In the genomic region with DNA sequence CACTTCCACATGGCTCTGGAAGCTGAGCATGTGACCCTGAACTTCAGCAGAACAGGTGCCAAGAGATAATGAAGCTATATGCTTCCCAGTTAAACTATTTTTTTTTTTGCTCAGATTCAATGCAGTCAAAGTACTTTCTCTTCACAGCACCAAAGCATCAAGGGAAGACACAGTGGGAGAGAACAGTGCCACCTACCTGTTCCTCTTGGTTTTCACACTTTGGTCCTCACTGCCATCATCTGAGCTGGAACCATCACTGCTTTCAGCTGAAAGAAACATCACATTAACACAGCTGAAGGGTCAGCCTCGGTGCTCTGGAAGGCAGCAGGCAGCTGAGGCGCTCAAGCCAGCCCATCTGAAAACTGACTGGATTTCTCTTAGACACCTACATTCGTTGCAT, we compare ENCODE assay signal across 12 mouse cellular contexts.
DNase-seq lines count a peak whose midpoint lies in the region; ATAC-seq and TF ChIP-seq lines count a peak whose summit lies in the region.
"Had no signal": no experiment of that assay in that cellular context is flagged by ENCODE, and none has a peak within 500 bp of the region (broad histone marks: within the 10 kb centered on the region; RNA-seq: fewer than 3 reads in every experiment).

No protein-coding gene starts in this region.

- no peak overlapping the region for H3K4me3 ChIP-seq in forebrain, postnatal 0 days (ENCODE audit: low read depth, low read length)
- no peak overlapping the region for H3K4me3 ChIP-seq in forebrain, embryonic 16.5 days (replicated peaks; ENCODE audit: low read length)
- no peak overlapping the region for H3K4me3 ChIP-seq in liver, embryonic 14.5 days (ENCODE audit: insufficient read depth in 1 of 2, low read depth in 2 of 2, low read length in 2 of 2)
- H3K4me3 ChIP-seq: forebrain, embryonic 12.5 days had no signal

- H3K27ac ChIP-seq in forebrain, postnatal 0 days (ENCODE audit: low read depth, low read length) = no peak overlapping the region
- no peak overlapping the region for H3K27ac ChIP-seq in forebrain, embryonic 16.5 days (ENCODE audit: low read length)
- H3K27ac ChIP-seq in liver, embryonic 14.5 days = no peak overlapping the region
- H3K27ac ChIP-seq: forebrain, embryonic 12.5 days had no signal

- H3K4me2 ChIP-seq in forebrain, postnatal 0 days (ENCODE audit: low read depth) = no peak overlapping the region
- no peak overlapping the region for H3K4me2 ChIP-seq in forebrain, embryonic 16.5 days (ENCODE audit: low read length)
- no peak overlapping the region for H3K4me2 ChIP-seq in liver, embryonic 14.5 days (ENCODE audit: low read depth)
- H3K4me2 ChIP-seq: forebrain, embryonic 12.5 days had no signal

- no peak for TF ChIP-seq EP300 in liver, embryonic 14.5 days (IDR thresholded peaks at IDR 0.05; ENCODE audit: low read depth)

- no peaks in the 10 kb centered on the region for H3K27me3 ChIP-seq in forebrain, postnatal 0 days (ENCODE audit: insufficient read depth, low read length)
- H3K27me3 ChIP-seq in forebrain, embryonic 16.5 days (replicated peaks; ENCODE audit: control insufficient read depth, insufficient read depth, low read length) = no peaks in the 10 kb centered on the region
- no peaks in the 10 kb centered on the region for H3K27me3 ChIP-seq in liver, embryonic 14.5 days (ENCODE audit: control insufficient read depth, insufficient read depth, low read length)
- H3K27me3 ChIP-seq: forebrain, embryonic 12.5 days had no signal

- 74% methylated on average over 3 of the region's 3 CpGs for WGBS in forebrain, postnatal 0 days
- WGBS in forebrain, embryonic 16.5 days = 74% methylated on average over 3 of the region's 3 CpGs
- WGBS in liver, embryonic 14.5 days (ENCODE audit: insufficient replicate concordance) = 56% methylated on average over 3 of the region's 3 CpGs

- H3K4me1 ChIP-seq in forebrain, postnatal 0 days (ENCODE audit: insufficient read depth) = no peaks in the 10 kb centered on the region
- 0 out of 2 replicates have a peak, but pooled peaks cover 2% of the 10 kb centered on the region for H3K4me1 ChIP-seq in forebrain, embryonic 16.5 days (replicated peaks; ENCODE audit: control insufficient read depth, insufficient read depth, low read length)
- no peaks in the 10 kb centered on the region for H3K4me1 ChIP-seq in liver, embryonic 14.5 days (replicated peaks; ENCODE audit: control insufficient read depth in 2 of 2, insufficient read depth in 2 of 2, low read length in 1 of 2)
- H3K4me1 ChIP-seq: forebrain, embryonic 12.5 days had no signal

- peak; percentile 70 for TF ChIP-seq CTCF in forebrain, postnatal 0 days (IDR thresholded peaks at IDR 0.05; ENCODE audit: low read depth)
- peak; percentile 29; the same call in 1 of the 2 replicates for TF ChIP-seq CTCF in liver, embryonic 14.5 days (IDR thresholded peaks at IDR 0.05; ENCODE audit: low read depth)

- peak; percentile 29; the same call in 1 of the 2 replicates for ATAC-seq in forebrain, postnatal 0 days
- ATAC-seq in forebrain, embryonic 16.5 days = no peak
- no peak for ATAC-seq in liver, embryonic 14.5 days (ENCODE audit: insufficient read depth)

- H3K9me3 ChIP-seq in forebrain, postnatal 0 days (ENCODE audit: low read length) = no peaks in the 10 kb centered on the region
- H3K9me3 ChIP-seq in forebrain, embryonic 16.5 days (ENCODE audit: control insufficient read depth, low read length) = no peaks in the 10 kb centered on the region; the same call in 1 of the 2 replicates
- H3K9me3 ChIP-seq in liver, embryonic 14.5 days (ENCODE audit: control insufficient read depth, low read length) = no peaks in the 10 kb centered on the region
- H3K9me3 ChIP-seq: forebrain, embryonic 12.5 days had no signal

- DNase-seq in forebrain, postnatal 0 days = peak; percentile 50
- no peak for DNase-seq in liver, embryonic 14.5 days (ENCODE audit: low read depth in 3 of 3, low spot score in 3 of 3)
- DNase-seq in liver = no peak
- DNase-seq in brain, adult 2 months (ENCODE audit: low read depth, low spot score) = peak; percentile 63
- peak; percentile 12 for DNase-seq in left cerebral cortex, postnatal 4 days
- no peak for DNase-seq in B cell, adult 2 months
- no peak for DNase-seq in testis, postnatal 14 days (ENCODE audit: low spot score)
- DNase-seq: adrenal gland, postnatal 25 days; heart, adult 18-20 months; thymus, postnatal 25 days had no signal

- no peak overlapping the region for H3K9ac ChIP-seq in forebrain, postnatal 0 days
- no peak overlapping the region for H3K9ac ChIP-seq in forebrain, embryonic 16.5 days (replicated peaks; ENCODE audit: low read depth, low read length)
- H3K9ac ChIP-seq in liver, embryonic 14.5 days (replicated peaks) = no peak overlapping the region
- H3K9ac ChIP-seq: forebrain, embryonic 12.5 days had no signal

- intact Hi-C loops in left cerebral cortex, postnatal 4 days (cut with DNase I) = no loop called here

- H3K36me3 ChIP-seq in forebrain, postnatal 0 days (ENCODE audit: insufficient read depth) = no peaks in the 10 kb centered on the region
- no peaks in the 10 kb centered on the region for H3K36me3 ChIP-seq in forebrain, embryonic 16.5 days (ENCODE audit: control insufficient read depth, insufficient read depth)
- H3K36me3 ChIP-seq in liver, embryonic 14.5 days (replicated peaks; ENCODE audit: control insufficient read depth, insufficient read depth, low read depth) = no peaks in the 10 kb centered on the region
- H3K36me3 ChIP-seq: forebrain, embryonic 12.5 days had no signal

Comparison
In these comparisons a context has a peak if more than half of its experiments do, and no peak if none do; other contexts are left out.
1. DNase-seq: peak in forebrain, postnatal 0 days (single experiment), brain, adult 2 months (single experiment) and left cerebral cortex, postnatal 4 days (single experiment); none in liver, embryonic 14.5 days (0 of 3), liver (single experiment), B cell, adult 2 months (0 of 2) and testis, postnatal 14 days (single experiment).